8 mouse cellular contexts compared by ENCODE assay signal in the genomic region with DNA sequence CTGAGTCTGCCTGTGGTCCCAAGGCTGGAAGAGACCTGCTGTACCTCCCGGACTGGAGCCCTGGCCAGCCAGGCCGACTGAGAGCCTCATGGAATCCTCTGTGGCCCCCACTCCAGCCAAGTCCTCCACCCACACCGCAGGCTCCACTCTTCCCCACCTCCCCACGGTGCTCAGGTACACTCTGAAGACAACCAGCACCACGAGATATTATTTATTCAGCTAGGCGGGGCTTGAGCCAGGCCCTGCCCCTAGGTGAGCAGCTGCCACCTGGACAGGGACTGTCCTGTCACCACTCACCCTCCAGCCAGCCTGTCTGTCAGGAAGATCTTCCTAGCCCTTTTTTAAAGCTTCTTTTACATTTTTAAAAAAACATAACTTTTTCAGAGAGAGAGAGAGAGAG. TPM values are rescaled to one million over a fixed set of nuclear protein-coding genes. Genes with fewer than 3 reads are reported as not detected.
A peak's percentile ranks its signal among the peaks of the same experiment; 100 is the strongest.
DNase-seq lines count a peak whose midpoint lies in the region; TF ChIP-seq lines count a peak whose summit lies in the region.

No protein-coding gene starts in this region.

- no peak for TF ChIP-seq POLR2A in small intestine, adult 2 months (IDR thresholded peaks at IDR 0.05; ENCODE audit: low read depth, low read length)

- no peaks in the 10 kb centered on the region for H3K27me3 ChIP-seq in erythroblast, embryonic 14.5 days (ENCODE audit: control insufficient read depth)
- no peaks in the 10 kb centered on the region for H3K27me3 ChIP-seq in limb, embryonic 10.5 days (ENCODE audit: low read depth, poor library complexity, severe bottlenecking)
- H3K27me3 ChIP-seq in small intestine, adult 2 months (ENCODE audit: control insufficient read depth, insufficient read depth, low read length), result no peaks in the 10 kb centered on the region

- H3K9me3 ChIP-seq in erythroblast, embryonic 14.5 days (ENCODE audit: control insufficient read depth, low read length), result no peaks in the 10 kb centered on the region
- no peaks in the 10 kb centered on the region for H3K9me3 ChIP-seq in limb, embryonic 10.5 days (replicated peaks)

- 79% methylated on average over 6 of the region's 6 CpGs for WGBS in limb, embryonic 10.5 days
- 38% methylated on average over 6 of the region's 6 CpGs for WGBS in small intestine, adult 2 months

- H3K36me3 ChIP-seq in erythroblast, embryonic 14.5 days (ENCODE audit: control insufficient read depth), result peaks cover 41% of the 10 kb centered on the region
- H3K36me3 ChIP-seq in limb, embryonic 10.5 days, result peaks cover 40% of the 10 kb centered on the region
- no peaks in the 10 kb centered on the region for H3K36me3 ChIP-seq in small intestine, adult 2 months (ENCODE audit: control insufficient read depth, insufficient read depth, low read length)

- intact Hi-C loops in left cerebral cortex, adult 2 months (cut with DNase I), result loop anchor here (5.0 kb wide), 1 partner anchor 101 kb away; no protein-coding TSS in a partner anchor

- peak; percentile 4 for DNase-seq in spleen, adult 12 weeks (ENCODE audit: low spot score)
- DNase-seq in spleen, postnatal 36 days (ENCODE audit: low spot score in 2 of 2), result no peak
- DNase-seq in limb, embryonic 10.5 days (ENCODE audit: low spot score), result no peak
- DNase-seq in left cerebral cortex, adult 2 months (ENCODE audit: extremely low spot score in 1 of 2, low spot score in 2 of 2), result no peak
- DNase-seq in adrenal gland, postnatal 4 days (ENCODE audit: low spot score in 2 of 2), result no peak
- DNase-seq in B cell, adult 2 months, result no peak

- peaks cover 36% of the 10 kb centered on the region for H3K4me1 ChIP-seq in erythroblast, embryonic 14.5 days (ENCODE audit: control insufficient read depth)
- H3K4me1 ChIP-seq in limb, embryonic 10.5 days, result peaks cover 7% of the 10 kb centered on the region
- peaks cover 7% of the 10 kb centered on the region for H3K4me1 ChIP-seq in small intestine, adult 2 months (ENCODE audit: control insufficient read depth, insufficient read depth, insufficient read length, low read length)

- H3K4me3 ChIP-seq in erythroblast, embryonic 14.5 days (replicated peaks), result peak overlapping the region; percentile 98
- peak overlapping the region; percentile 86 for H3K4me3 ChIP-seq in limb, embryonic 10.5 days
- peak overlapping the region; percentile 30 for H3K4me3 ChIP-seq in small intestine, adult 2 months (ENCODE audit: low read depth, low read length)
- no peak overlapping the region for H3K4me3 ChIP-seq in left cerebral cortex, adult 2 months

- no peak for TF ChIP-seq CTCF in small intestine, adult 2 months (IDR thresholded peaks at IDR 0.05; ENCODE audit: extremely low read depth, insufficient read length, insufficient replicate concordance, low read depth, low read length)
- no peak for TF ChIP-seq CTCF in left cerebral cortex, adult 2 months (IDR thresholded peaks at IDR 0.05)

- no peak overlapping the region for H3K27ac ChIP-seq in limb, embryonic 10.5 days
- no peak overlapping the region for H3K27ac ChIP-seq in small intestine, adult 2 months (ENCODE audit: insufficient read depth, low read depth, low read length)
- H3K27ac ChIP-seq in left cerebral cortex, adult 2 months, result no peak overlapping the region

RNA-seq across cellular contexts. Expression of a gene that starts 1.1 kb away (rescaled TPM):
- 0.21 and 0.33 TPM in 2 replicates for polyA plus RNA-seq in erythroblast, embryonic 14.5 days (2012)
- polyA plus RNA-seq in limb, embryonic 10.5 days (2016; fragmentation: Nextera tagmentation; extraction: Ambion mirVana), result 89.1 and 99.5 TPM in 2 replicates
- 0.06 and 0.23 TPM in 2 replicates for polyA plus RNA-seq in small intestine, adult 2 months (2012; rRNA removed)
- 1 to 10 TPM in 1 of 2 experiments, under 1 TPM in 1; 1.00 to 1.1 TPM for total RNA-seq in left cerebral cortex, adult 2 months (2021)
- 10 to 100 TPM; 11.1 to 13.2 TPM for total RNA-seq in adrenal gland, postnatal 4 days (2021)

Comparison
In these comparisons a context has a peak if more than half of its experiments do, and no peak if none do; other contexts are left out.
1. RNA of a gene that starts 1.1 kb away (polyA plus RNA-seq): 89.1 to 99.5 TPM in limb, embryonic 10.5 days; 0.21 to 0.33 TPM in erythroblast, embryonic 14.5 days and 0.06 to 0.23 TPM in small intestine, adult 2 months; every median in the first group is over 10 times any median in the second.